Mouse (Mus musculus) frontal cortex, postnatal 36 days (tissue): ENCODE results near the gene Ehmt1.

Experiments used
- DNase-seq, 2 experiments: peaks; one replicate each; pipeline ENCODE4 v3.0.0; 2022; ENCODE audit warnings: low spot score in 2 of 2

The Ehmt1 gene

GRCm38 (mm10) chr2:24805621-24806020, 113.8 kb downstream of the Ehmt1 start:
- no peak for DNase-seq

- no peak for DNase-seq
Observed at GRCm38 (mm10) chr2:24796833-24797457, 122.5 kb downstream of the Ehmt1 start.

- DNase-seq: no peak
Observed at GRCm38 (mm10) chr2:24787250-24787649, 132.2 kb downstream of the Ehmt1 start.

- DNase-seq: no peak
Observed at GRCm38 (mm10) chr2:24781253-24781652, 138.2 kb downstream of the Ehmt1 start.

GRCm38 (mm10) chr2:24776831-24777230, 142.6 kb downstream of the Ehmt1 start:
- no peak for DNase-seq

DNA sequence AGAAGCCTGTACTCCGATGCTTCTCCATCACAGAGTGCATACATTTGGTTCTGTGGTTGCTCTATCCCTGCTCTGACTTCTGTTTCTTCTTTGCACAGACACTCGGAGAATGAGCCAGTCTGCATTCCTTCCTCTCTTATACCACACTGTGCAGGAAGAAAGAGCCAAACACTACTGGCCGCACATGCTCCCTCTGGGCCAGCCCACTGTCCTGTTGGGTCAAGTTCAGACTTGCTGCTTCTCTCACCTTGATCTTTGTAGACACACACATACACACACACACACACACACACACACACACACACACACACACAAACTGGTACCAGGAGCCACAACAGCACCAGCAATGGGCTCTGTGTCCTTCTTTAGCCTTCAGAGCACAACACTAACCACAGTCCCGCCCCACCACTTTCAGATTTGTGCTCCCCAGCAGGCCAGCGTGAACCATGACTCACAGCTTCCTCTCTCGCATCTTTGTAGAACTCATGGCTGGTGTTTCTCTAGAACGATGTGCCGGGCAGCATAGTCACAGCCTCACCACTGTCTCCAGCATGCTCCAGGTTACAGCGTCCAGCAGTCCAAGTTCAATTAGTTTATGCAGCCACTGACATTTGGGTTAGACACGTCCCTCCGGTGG, 143.3 kb downstream of the Ehmt1 start:
- DNase-seq: no peak

DNA sequence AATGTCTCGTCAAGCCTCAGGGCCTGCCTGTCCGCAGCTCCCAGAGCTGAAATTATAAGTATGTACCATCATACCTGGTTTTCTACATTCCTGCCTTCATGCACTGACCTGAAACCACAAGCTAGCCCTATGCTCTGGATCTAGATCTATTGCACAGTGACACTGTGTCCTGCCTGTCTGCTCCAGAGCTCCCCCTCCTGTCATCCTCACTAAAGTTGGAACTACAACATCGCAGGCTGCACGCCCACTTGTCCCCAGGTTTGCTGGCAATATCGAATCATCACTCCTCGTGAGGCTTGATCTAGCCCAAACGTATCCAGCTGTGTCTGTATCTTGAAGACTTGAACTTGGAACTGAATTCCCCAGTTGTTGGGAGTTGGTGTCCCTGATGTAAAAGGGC, 144.6 kb downstream of the Ehmt1 start:
- DNase-seq: peak in 1 of 2 experiments; percentile 42

- no peak for DNase-seq
Observed at GRCm38 (mm10) chr2:24770861-24771260, 148.6 kb downstream of the Ehmt1 start.

DNA sequence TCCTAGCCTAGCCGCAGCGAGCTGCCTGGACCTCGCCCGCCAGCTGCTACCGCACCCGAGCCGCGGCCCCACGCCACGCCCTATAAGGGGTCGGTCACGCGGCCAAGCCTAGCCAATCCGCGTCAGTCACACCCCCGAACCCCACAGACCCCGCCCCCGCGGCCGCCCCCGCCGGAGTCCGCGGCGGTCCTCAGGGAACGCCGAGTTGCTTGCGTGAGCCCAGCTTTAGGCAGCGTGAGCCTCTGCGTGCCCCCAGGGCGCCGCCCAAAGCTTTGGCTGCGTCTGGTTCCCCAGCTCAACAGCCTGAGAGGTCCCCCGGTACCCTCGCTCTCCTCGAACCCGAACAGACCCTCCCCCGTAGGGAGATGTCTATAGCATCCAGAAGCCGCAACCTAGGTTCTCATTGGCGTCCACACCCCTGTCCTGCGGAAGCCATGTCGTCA, 156.3 kb downstream of the Ehmt1 start, which contains the start of gene Cacna1b:
TSS of gene Cacna1b (minus strand) at position 38 of the 443 bp plus-strand sequence.
- DNase-seq: peak; percentile 92 to 94

GRCm38 (mm10) chr2:24762446-24762960, 156.9 kb downstream of the Ehmt1 start:
- DNase-seq: peak; percentile 61 to 62

- peak; percentile 68 to 74 for DNase-seq
Observed at GRCm38 (mm10) chr2:24761923-24762445, 157.4 kb downstream of the Ehmt1 start.

DNA sequence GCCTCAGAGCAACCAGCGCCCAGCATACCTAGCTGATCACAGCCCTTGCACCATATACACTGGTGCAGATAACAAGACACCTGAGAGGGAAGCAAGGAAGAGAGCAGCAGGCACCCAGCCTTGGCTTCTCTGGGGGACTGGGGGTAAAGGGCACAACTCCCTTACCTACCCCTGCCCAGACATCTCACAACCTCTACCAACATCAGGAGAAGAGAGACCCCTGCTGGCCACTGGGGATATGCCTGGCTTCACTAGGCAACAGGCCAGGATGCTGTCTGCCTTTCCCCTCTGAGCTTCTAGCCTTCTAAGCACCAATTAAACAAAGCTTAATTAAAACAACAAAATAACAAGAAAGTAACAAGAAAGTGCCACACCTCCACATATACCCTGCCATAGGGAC, 164.1 kb downstream of the Ehmt1 start:
- DNase-seq: peak; percentile 57 to 74

GRCm38 (mm10) chr2:24752599-24752998, 166.8 kb downstream of the Ehmt1 start:
- no peak for DNase-seq

- DNase-seq: no peak
Observed at GRCm38 (mm10) chr2:24750051-24750450, 169.4 kb downstream of the Ehmt1 start.

- no peak for DNase-seq
Observed at GRCm38 (mm10) chr2:24747878-24748277, 171.5 kb downstream of the Ehmt1 start.
